11 mouse cellular contexts compared by ENCODE assay signal in the genomic region with DNA sequence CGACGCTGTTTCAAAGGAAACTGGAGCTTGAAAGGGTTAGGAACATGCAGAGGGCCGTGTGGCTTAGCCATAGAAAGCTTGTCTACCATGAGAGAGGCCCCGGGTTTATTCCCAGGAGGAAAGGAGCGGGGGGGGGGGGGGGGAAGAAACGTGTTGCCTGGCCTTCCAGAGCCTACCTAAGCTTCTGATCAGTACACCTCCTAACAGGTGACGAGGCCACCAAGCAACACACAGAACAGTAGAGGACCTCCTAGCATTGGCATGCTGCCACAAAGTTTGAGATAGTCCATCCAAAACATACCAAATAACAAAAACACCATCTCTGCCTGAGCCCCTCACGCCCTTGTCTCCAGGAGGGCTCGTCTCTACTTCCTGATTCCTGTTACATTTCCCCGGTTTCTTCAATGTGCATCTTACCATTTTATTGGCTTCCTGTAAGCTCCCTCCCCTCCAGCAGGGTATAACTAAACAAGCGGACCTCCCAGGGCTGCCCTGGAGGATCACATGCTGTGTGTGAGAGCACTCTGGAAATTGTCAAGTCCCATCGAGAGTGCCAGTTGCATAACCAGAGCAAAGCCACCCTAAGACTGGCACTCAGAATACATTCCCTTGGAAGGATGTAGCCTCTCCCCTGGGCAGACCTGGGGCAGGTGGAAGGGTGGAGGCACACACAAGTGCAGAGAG. TPM values are rescaled to one million over a fixed set of nuclear protein-coding genes. Genes with fewer than 3 reads are reported as not detected.
DNase-seq lines count a peak whose midpoint lies in the region; ATAC-seq and TF ChIP-seq lines count a peak whose summit lies in the region.
"Had no signal": no experiment of that assay in that cellular context is flagged by ENCODE, and none has a peak within 500 bp of the region (broad histone marks: within the 10 kb centered on the region; RNA-seq: fewer than 3 reads in every experiment).

No protein-coding gene starts in this region.

- 52% methylated on average over 10 of the region's 12 CpGs for WGBS in forebrain, embryonic 13.5 days
- 65% methylated on average over 11 of the region's 12 CpGs for WGBS in forebrain, embryonic 11.5 days
- 43% methylated on average over 12 of the region's 12 CpGs for WGBS in heart, embryonic 16.5 days

- H3K27me3 ChIP-seq in forebrain, embryonic 13.5 days, result 0 out of 2 replicates have a peak, but pooled peaks cover 3% of the 10 kb centered on the region
- H3K27me3 ChIP-seq in forebrain, embryonic 11.5 days (ENCODE audit: control insufficient read depth, insufficient read depth, low read length), result no peaks in the 10 kb centered on the region
- H3K27me3 ChIP-seq in heart, embryonic 16.5 days (ENCODE audit: control insufficient read depth, insufficient read depth, low read length), result no peaks in the 10 kb centered on the region

- no peak overlapping the region for H3K27ac ChIP-seq in forebrain, embryonic 13.5 days
- H3K27ac ChIP-seq in forebrain, embryonic 11.5 days (ENCODE audit: low read depth, low read length), result no peak overlapping the region
- peak overlapping the region; percentile 83 for H3K27ac ChIP-seq in layer of hippocampus, adult 2 months
- H3K27ac ChIP-seq in heart, embryonic 16.5 days (ENCODE audit: low read length), result peak overlapping the region; percentile 85

- H3K36me3 ChIP-seq in forebrain, embryonic 13.5 days (ENCODE audit: poor library complexity, severe bottlenecking), result peaks cover 9% of the 10 kb centered on the region; the same call in 1 of the 2 replicates
- H3K36me3 ChIP-seq in forebrain, embryonic 11.5 days (ENCODE audit: control insufficient read depth, insufficient read depth, low read length), result no peaks in the 10 kb centered on the region
- 0 out of 2 replicates have a peak, but pooled peaks cover 3% of the 10 kb centered on the region for H3K36me3 ChIP-seq in heart, embryonic 16.5 days (ENCODE audit: control insufficient read depth, insufficient read depth)

- no peak for DNase-seq in forebrain, embryonic 11.5 days (ENCODE audit: low spot score)
- no peak for DNase-seq in layer of hippocampus, adult 2 months (ENCODE audit: low spot score in 2 of 2)
- DNase-seq in layer of hippocampus, postnatal 36 days, result no peak
- DNase-seq in lung, postnatal 36 days, result peak; percentile 91
- no peak for DNase-seq in layer of hippocampus, adult 18-20 months (ENCODE audit: low spot score in 2 of 2)
- no peak for DNase-seq in frontal cortex, postnatal 25 days (ENCODE audit: low spot score in 2 of 2)
- DNase-seq: gastrocnemius, postnatal 10 days; right cerebral cortex, postnatal 4 days had no signal

- peaks cover 52% of the 10 kb centered on the region for H3K4me1 ChIP-seq in forebrain, embryonic 13.5 days
- H3K4me1 ChIP-seq in forebrain, embryonic 11.5 days (replicated peaks; ENCODE audit: control insufficient read depth, insufficient read depth, low read length), result peaks cover 17% of the 10 kb centered on the region; the same call in 1 of the 2 replicates
- H3K4me1 ChIP-seq in heart, embryonic 16.5 days (ENCODE audit: control insufficient read depth, insufficient read depth, low read length), result peaks cover 67% of the 10 kb centered on the region

- TF ChIP-seq CTCF in layer of hippocampus, adult 2 months (conservative IDR thresholded peaks at IDR 0.05), result no peak; the same call in 1 of the 2 replicates

- H3K4me2 ChIP-seq in forebrain, embryonic 13.5 days, result no peak overlapping the region
- H3K4me2 ChIP-seq in forebrain, embryonic 11.5 days (ENCODE audit: low read depth, low read length, severe bottlenecking), result no peak overlapping the region
- 0 out of 2 replicates have a peak overlapping the region, but pooled peaks have one; percentile 3 for H3K4me2 ChIP-seq in heart, embryonic 16.5 days (ENCODE audit: low read depth, low read length)

- no peak overlapping the region for H3K4me3 ChIP-seq in forebrain, embryonic 13.5 days
- no peak overlapping the region for H3K4me3 ChIP-seq in forebrain, embryonic 11.5 days (ENCODE audit: low read depth, low read length)
- peak overlapping the region; percentile 17; the same call in 1 of the 2 replicates for H3K4me3 ChIP-seq in layer of hippocampus, adult 2 months
- no peak overlapping the region for H3K4me3 ChIP-seq in heart, embryonic 16.5 days (ENCODE audit: low read length)

- no peaks in the 10 kb centered on the region for H3K9me3 ChIP-seq in forebrain, embryonic 13.5 days (replicated peaks)
- H3K9me3 ChIP-seq in forebrain, embryonic 11.5 days (ENCODE audit: control insufficient read depth, low read length), result no peaks in the 10 kb centered on the region
- H3K9me3 ChIP-seq in heart, embryonic 16.5 days (replicated peaks; ENCODE audit: control insufficient read depth, low read length), result no peaks in the 10 kb centered on the region

- no peak for ATAC-seq in forebrain, embryonic 13.5 days
- no peak for ATAC-seq in forebrain, embryonic 11.5 days (replicated peaks; ENCODE audit: low FRiP score)
- no peak for ATAC-seq in heart, embryonic 16.5 days (replicated peaks; ENCODE audit: extremely low read depth, insufficient read depth, low FRiP score)
- ATAC-seq: midbrain, embryonic 16.5 days had no signal

- H3K9ac ChIP-seq in forebrain, embryonic 13.5 days, result 0 out of 2 replicates have a peak overlapping the region, but pooled peaks have one; percentile 40
- H3K9ac ChIP-seq in forebrain, embryonic 11.5 days (ENCODE audit: low read length), result no peak overlapping the region
- no peak overlapping the region for H3K9ac ChIP-seq in heart, embryonic 16.5 days (ENCODE audit: low read length)

RNA-seq across cellular contexts. Expression of a gene that starts 21.6 kb away (rescaled TPM):
- 20.3 and 23.3 TPM in 2 replicates for polyA plus RNA-seq in forebrain, embryonic 13.5 days (2015; fragmentation: Nextera tagmentation; extraction: Ambion mirVana)
- 23.9 and 26.4 TPM in 2 replicates for polyA plus RNA-seq in forebrain, embryonic 11.5 days (2014; fragmentation: Nextera tagmentation; extraction: Ambion mirVana)
- 10 to 100 TPM; 23.8 to 28.5 TPM for total RNA-seq in layer of hippocampus, adult 2 months (2021)
- 10 to 100 TPM; 21.3 to 25.0 TPM for total RNA-seq in layer of hippocampus, postnatal 36 days (2021)
- polyA plus RNA-seq in heart, embryonic 16.5 days (2015; fragmentation: Nextera tagmentation; extraction: Ambion mirVana), result 30.9 and 31.7 TPM in 2 replicates
- 10 to 100 TPM; 17.9 to 20.7 TPM for total RNA-seq in layer of hippocampus, adult 18-20 months (2021)

RNA-seq across cellular contexts. Expression of a gene that starts 44.4 kb away (rescaled TPM):
- 44.1 and 45.2 TPM in 2 replicates for polyA plus RNA-seq in forebrain, embryonic 13.5 days (2015; fragmentation: Nextera tagmentation; extraction: Ambion mirVana)
- polyA plus RNA-seq in forebrain, embryonic 11.5 days (2014; fragmentation: Nextera tagmentation; extraction: Ambion mirVana), result 32.1 and 32.9 TPM in 2 replicates
- total RNA-seq in layer of hippocampus, adult 2 months (2021), result 100 to 1,000 TPM; 133 to 135 TPM
- total RNA-seq in layer of hippocampus, postnatal 36 days (2021), result 100 to 1,000 TPM; 133 to 137 TPM
- polyA plus RNA-seq in heart, embryonic 16.5 days (2015; fragmentation: Nextera tagmentation; extraction: Ambion mirVana), result 71.0 and 76.0 TPM in 2 replicates
- total RNA-seq in layer of hippocampus, adult 18-20 months (2021), result 100 to 1,000 TPM; 138 to 140 TPM

RNA-seq across cellular contexts. Expression of a gene that starts 54.9 kb away (rescaled TPM):
- polyA plus RNA-seq in forebrain, embryonic 13.5 days (2015; fragmentation: Nextera tagmentation; extraction: Ambion mirVana), result 6.7 and 7.8 TPM in 2 replicates
- 4.8 and 5.5 TPM in 2 replicates for polyA plus RNA-seq in forebrain, embryonic 11.5 days (2014; fragmentation: Nextera tagmentation; extraction: Ambion mirVana)
- total RNA-seq in layer of hippocampus, adult 2 months (2021), result 10 to 100 TPM; 45.5 to 46.8 TPM
- 10 to 100 TPM; 41.0 to 59.9 TPM for total RNA-seq in layer of hippocampus, postnatal 36 days (2021)
- 26.3 and 28.7 TPM in 2 replicates for polyA plus RNA-seq in heart, embryonic 16.5 days (2015; fragmentation: Nextera tagmentation; extraction: Ambion mirVana)
- total RNA-seq in layer of hippocampus, adult 18-20 months (2021), result 10 to 100 TPM; 50.0 to 52.0 TPM

Comparison
In these comparisons a context has a peak if more than half of its experiments do, and no peak if none do; other contexts are left out.
1. H3K27ac ChIP-seq: peak in layer of hippocampus, adult 2 months (single experiment) and heart, embryonic 16.5 days (single experiment); none in forebrain, embryonic 13.5 days (single experiment) and forebrain, embryonic 11.5 days (single experiment).